8 mouse cellular contexts compared by ENCODE assay signal in genomic region chr14:11683386-11684081, GRCm38 (mm10).
A peak's percentile ranks its signal among the peaks of the same experiment; 100 is the strongest.
DNase-seq lines count a peak whose midpoint lies in the region; ATAC-seq and TF ChIP-seq lines count a peak whose summit lies in the region.

No protein-coding gene starts in this region.

- peak; percentile 78; the same call in 1 of the 2 replicates for ATAC-seq in lung, embryonic 14.5 days (ENCODE audit: insufficient read depth)
- peak; percentile 77 for ATAC-seq in forebrain, embryonic 14.5 days
- ATAC-seq in neural tube, embryonic 12.5 days (ENCODE audit: low FRiP score, low read depth) = peak; percentile 87

- no peak overlapping the region for H3K4me3 ChIP-seq in lung, embryonic 14.5 days (ENCODE audit: low read depth, low read length)
- no peak overlapping the region for H3K4me3 ChIP-seq in lung, adult 2 months (replicated peaks; ENCODE audit: extremely low read depth, low read depth, low read length)
- H3K4me3 ChIP-seq in forebrain, embryonic 14.5 days (ENCODE audit: low read depth, low read length) = no peak overlapping the region
- no peak overlapping the region for H3K4me3 ChIP-seq in neural tube, embryonic 12.5 days

- TF ChIP-seq POLR2A in lung, adult 2 months (IDR thresholded peaks at IDR 0.05; ENCODE audit: borderline replicate concordance, extremely low read depth, low read depth, low read length) = no peak

- no peak overlapping the region for H3K9ac ChIP-seq in lung, embryonic 14.5 days
- H3K9ac ChIP-seq in forebrain, embryonic 14.5 days (ENCODE audit: low read length) = no peak overlapping the region; the same call in 1 of the 2 replicates
- no peak overlapping the region for H3K9ac ChIP-seq in neural tube, embryonic 12.5 days

- H3K27me3 ChIP-seq in lung, embryonic 14.5 days (ENCODE audit: insufficient read depth, low read length) = no peaks in the 10 kb centered on the region
- no peaks in the 10 kb centered on the region for H3K27me3 ChIP-seq in forebrain, embryonic 14.5 days (replicated peaks; ENCODE audit: control insufficient read depth, insufficient read depth, low read length)
- H3K27me3 ChIP-seq in neural tube, embryonic 12.5 days (replicated peaks) = no peaks in the 10 kb centered on the region

- no peak overlapping the region for H3K27ac ChIP-seq in lung, embryonic 14.5 days (ENCODE audit: low read depth)
- H3K27ac ChIP-seq in forebrain, embryonic 14.5 days (ENCODE audit: low read depth, low read length) = peak overlapping the region; percentile 34; the same call in 1 of the 2 replicates
- H3K27ac ChIP-seq in neural tube, embryonic 12.5 days = no peak overlapping the region

- TF ChIP-seq CTCF in lung, embryonic 14.5 days (IDR thresholded peaks at IDR 0.05; ENCODE audit: low read depth) = no peak
- no peak for TF ChIP-seq CTCF in lung, adult 2 months (IDR thresholded peaks at IDR 0.05; ENCODE audit: insufficient read depth, low read length)

- H3K36me3 ChIP-seq in lung, embryonic 14.5 days (ENCODE audit: insufficient read depth) = no peaks in the 10 kb centered on the region
- H3K36me3 ChIP-seq in forebrain, embryonic 14.5 days (ENCODE audit: control insufficient read depth, insufficient read depth, low read length) = no peaks in the 10 kb centered on the region
- no peaks in the 10 kb centered on the region for H3K36me3 ChIP-seq in neural tube, embryonic 12.5 days

- peak; percentile 58 for DNase-seq in lung, embryonic 14.5 days
- DNase-seq in lung, adult 2 months = no peak
- DNase-seq in cerebellum, postnatal 10 days = peak; percentile 27 to 38
- peak; percentile 75 for DNase-seq in forebrain, embryonic 14.5 days (ENCODE audit: low spot score)
- no peak for DNase-seq in ovary, adult 18-20 months (ENCODE audit: low spot score)
- DNase-seq in right cerebral cortex, adult 18-20 months = no peak
- no peak for DNase-seq in frontal cortex, postnatal 36 days (ENCODE audit: low spot score in 2 of 2)

- H3K4me2 ChIP-seq in lung, embryonic 14.5 days = no peak overlapping the region
- peak overlapping the region; percentile 12; the same call in 1 of the 2 replicates for H3K4me2 ChIP-seq in forebrain, embryonic 14.5 days (ENCODE audit: low read length)
- peak overlapping the region; percentile 36 for H3K4me2 ChIP-seq in neural tube, embryonic 12.5 days (replicated peaks)

- peaks cover 13% of the 10 kb centered on the region for H3K4me1 ChIP-seq in lung, embryonic 14.5 days (ENCODE audit: insufficient read depth)
- H3K4me1 ChIP-seq in lung, adult 2 months (ENCODE audit: control insufficient read depth, insufficient read depth, low read length) = peaks cover 22% of the 10 kb centered on the region
- H3K4me1 ChIP-seq in forebrain, embryonic 14.5 days (ENCODE audit: control insufficient read depth, insufficient read depth, low read length) = peaks cover 18% of the 10 kb centered on the region
- H3K4me1 ChIP-seq in neural tube, embryonic 12.5 days = peaks cover 25% of the 10 kb centered on the region

- WGBS in lung, embryonic 14.5 days = 35% methylated on average over 10 of the region's 10 CpGs
- 57% methylated on average over 10 of the region's 10 CpGs for WGBS in lung, adult 2 months
- WGBS in forebrain, embryonic 14.5 days = 27% methylated on average over 10 of the region's 10 CpGs
- 20% methylated on average over 10 of the region's 10 CpGs for WGBS in neural tube, embryonic 12.5 days

- H3K9me3 ChIP-seq in lung, embryonic 14.5 days (ENCODE audit: low read depth, low read length) = no peaks in the 10 kb centered on the region
- no peaks in the 10 kb centered on the region for H3K9me3 ChIP-seq in forebrain, embryonic 14.5 days (replicated peaks; ENCODE audit: control insufficient read depth, low read length)
- no peaks in the 10 kb centered on the region for H3K9me3 ChIP-seq in neural tube, embryonic 12.5 days

Comparison
In these comparisons a context has a peak if more than half of its experiments do, and no peak if none do; other contexts are left out.
1. DNase-seq: peak in lung, embryonic 14.5 days (single experiment), cerebellum, postnatal 10 days (2 of 2) and forebrain, embryonic 14.5 days (single experiment); none in lung, adult 2 months (single experiment), ovary, adult 18-20 months (single experiment), right cerebral cortex, adult 18-20 months (single experiment) and frontal cortex, postnatal 36 days (0 of 2).
2. Peak in every context shown above with its lines, with median percentiles within 50 percentile points of each other: ATAC-seq.